Mouse (Mus musculus): ENCODE results near the gene Ror1.

Gene Ror1

DNA sequence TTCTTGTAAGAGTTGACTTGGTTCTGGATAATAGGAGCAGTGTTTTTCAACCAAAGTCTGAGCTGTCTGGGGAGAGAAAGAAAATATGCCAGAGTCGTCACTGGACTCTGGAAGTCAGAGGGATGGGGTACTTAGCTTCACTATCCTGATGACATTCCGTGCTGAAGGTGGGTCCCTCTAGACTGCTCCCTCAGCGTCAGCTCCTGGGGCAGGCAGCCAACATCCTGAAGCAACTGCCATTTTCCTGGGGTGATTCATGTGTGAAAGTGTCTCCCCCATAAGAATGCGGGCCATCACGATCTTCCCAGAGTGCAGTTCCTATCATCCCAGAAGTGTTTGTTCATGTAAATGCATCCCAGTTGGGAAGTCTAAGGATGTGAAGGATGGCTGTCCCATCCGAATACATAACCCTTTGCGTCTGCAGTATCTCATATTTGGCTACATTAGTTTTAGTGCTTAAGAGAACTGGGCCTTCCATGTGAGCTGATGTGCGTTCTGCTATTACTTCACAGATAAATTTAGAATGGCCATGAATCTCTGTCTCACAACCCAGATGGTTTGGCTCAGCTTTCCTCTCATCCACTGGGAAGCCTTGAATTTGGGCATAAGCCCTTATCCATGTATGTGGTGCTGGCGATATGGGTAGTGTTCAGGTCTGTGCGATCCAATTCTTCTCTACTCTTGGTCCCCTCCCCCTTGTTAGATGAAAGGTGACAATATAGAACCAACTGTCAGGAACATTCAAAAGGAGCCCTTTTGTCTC is 216.4 kb downstream of the Ror1 start:
- DNase-seq (ENCODE audit: low spot score in 2 of 2), result no peak

DNA sequence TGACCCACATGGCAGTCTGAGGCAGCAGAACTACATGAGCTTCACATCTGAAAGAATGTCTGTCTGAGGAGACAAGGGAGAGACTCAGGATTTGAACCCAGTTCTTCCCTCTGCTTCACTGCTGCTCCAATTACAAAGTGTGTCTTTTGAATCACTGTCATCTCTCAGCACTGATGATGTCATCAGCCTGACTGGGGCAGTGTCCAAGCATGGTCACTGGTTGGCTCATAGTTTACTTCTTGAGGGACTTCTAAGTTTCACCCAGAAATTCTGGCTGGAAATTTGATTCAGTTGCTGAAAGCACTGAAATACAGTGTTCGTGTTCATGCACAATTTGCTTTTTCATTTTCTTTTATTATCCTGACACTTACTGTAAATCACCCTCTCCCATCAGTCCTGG is 219.5 kb downstream of the Ror1 start:
- no peak for DNase-seq (ENCODE audit: low spot score in 2 of 2)

- no peak for DNase-seq (ENCODE audit: low spot score in 2 of 2)
Measured at GRCm38 (mm10) chr4:100321758-100322157, 226.2 kb downstream of the Ror1 start.

- no peak for DNase-seq (ENCODE audit: low spot score in 2 of 2)
Measured at GRCm38 (mm10) chr4:100324719-100325515, 229.3 kb downstream of the Ror1 start.

- DNase-seq (ENCODE audit: low spot score in 2 of 2), result no peak
Measured at GRCm38 (mm10) chr4:100328361-100328970, 232.9 kb downstream of the Ror1 start.

DNA sequence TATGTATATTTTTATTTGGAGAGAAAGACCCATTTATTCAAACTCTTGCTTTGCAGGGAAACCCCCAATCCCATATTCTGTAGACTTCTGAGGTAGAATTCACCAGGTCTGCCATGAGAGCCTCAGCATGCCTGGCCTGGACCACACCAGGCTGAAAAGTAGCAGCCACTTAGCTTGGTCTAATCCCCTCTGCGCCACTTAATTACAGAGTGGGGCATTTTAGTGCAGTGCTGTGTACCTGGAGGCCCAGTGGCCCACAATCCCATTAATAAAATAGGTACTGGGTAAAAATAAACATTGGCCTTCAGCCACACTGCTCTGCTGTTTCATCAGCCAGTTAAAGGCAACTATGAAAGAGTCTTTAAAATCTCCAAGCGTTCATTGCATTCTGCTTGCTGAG is 239.6 kb downstream of the Ror1 start:
- no peak for DNase-seq (ENCODE audit: low spot score in 2 of 2)

DNA sequence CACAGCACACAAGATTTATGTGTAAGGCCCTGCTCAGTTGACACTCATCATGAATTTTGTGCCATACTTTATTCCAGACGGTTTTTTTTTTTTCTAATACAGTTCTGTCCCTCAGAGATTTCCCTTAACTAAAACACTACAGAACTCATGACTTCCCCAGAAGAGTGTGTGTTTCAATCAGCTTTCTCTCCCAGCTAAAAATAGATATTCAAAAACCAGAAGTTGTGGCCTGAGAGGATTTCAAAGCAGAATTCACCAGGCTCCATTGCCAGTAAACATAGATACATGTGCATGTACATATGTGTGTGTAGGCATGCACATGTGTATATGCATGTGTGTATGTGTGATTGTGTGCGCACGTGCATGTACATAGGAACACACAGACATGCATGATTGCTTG is 252.2 kb downstream of the Ror1 start:
- no peak for DNase-seq (ENCODE audit: low spot score in 2 of 2)

- DNase-seq (ENCODE audit: low spot score in 2 of 2), result no peak
Measured at GRCm38 (mm10) chr4:100350106-100350795, 254.7 kb downstream of the Ror1 start.

- no peak for DNase-seq (ENCODE audit: low spot score in 2 of 2)
Measured at GRCm38 (mm10) chr4:100351797-100352290, 256.3 kb downstream of the Ror1 start.

DNA sequence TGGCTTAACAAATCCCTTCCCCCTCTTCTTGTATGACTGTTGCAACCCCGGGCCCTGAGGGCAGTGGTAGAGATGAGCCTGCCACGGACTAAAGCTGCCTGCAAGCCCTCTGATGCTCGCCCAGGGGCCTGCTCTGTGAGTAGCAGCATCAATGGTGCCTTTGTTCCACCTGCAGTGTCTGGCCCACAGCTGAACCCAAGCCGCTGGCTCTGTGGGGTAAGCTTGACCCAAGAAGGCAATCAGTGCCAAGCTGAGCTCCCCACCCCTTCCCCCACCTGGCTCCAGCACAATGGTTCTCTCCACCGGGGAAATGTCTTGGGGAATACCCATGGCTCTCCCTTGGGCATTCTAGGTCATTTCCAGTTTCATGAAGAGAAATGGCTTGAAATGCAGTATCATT is 260.0 kb downstream of the Ror1 start:
- DNase-seq (ENCODE audit: low spot score in 2 of 2), result no peak

DNA sequence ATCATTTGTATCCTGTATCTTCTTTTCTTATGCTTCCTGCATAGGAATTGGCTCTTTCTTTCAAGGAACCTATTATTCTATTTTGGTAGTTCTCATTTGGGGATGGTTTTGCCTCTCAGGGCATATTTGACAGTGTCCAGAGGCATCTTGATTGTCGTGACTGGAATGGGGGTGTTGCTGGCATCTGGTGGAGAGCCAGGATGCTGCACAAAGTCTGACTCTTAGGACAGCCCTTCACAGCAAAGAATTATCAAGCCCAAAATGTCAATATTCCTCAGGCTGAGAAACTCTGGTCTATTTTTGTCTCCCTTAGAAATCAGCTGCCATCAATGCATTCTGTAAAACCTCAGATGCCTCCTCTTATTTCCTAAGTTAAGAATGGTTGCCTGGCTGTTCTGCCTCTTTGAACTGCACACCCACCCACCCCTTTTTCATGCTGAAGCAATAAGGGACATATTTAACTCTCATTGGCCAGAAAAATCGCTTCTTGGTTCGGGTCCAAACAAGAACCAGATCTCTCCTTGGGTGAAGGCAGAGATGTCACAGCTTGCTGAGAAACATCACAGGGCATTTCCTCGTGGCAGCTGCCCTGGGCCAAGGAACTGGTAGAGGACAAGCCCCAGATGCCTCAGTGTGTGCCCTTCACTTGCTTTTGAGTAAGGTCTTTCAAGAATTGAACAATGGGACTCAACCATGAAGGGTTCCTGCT is 262.4 kb downstream of the Ror1 start:
- DNase-seq (ENCODE audit: low spot score in 2 of 2), result no peak

GRCm38 (mm10) chr4:100363666-100364065 is 268.1 kb downstream of the Ror1 start:
- DNase-seq (ENCODE audit: low spot score in 2 of 2), result no peak

- no peak for DNase-seq (ENCODE audit: low spot score in 2 of 2)
Measured at GRCm38 (mm10) chr4:100368691-100369090, 273.1 kb downstream of the Ror1 start.

DNA sequence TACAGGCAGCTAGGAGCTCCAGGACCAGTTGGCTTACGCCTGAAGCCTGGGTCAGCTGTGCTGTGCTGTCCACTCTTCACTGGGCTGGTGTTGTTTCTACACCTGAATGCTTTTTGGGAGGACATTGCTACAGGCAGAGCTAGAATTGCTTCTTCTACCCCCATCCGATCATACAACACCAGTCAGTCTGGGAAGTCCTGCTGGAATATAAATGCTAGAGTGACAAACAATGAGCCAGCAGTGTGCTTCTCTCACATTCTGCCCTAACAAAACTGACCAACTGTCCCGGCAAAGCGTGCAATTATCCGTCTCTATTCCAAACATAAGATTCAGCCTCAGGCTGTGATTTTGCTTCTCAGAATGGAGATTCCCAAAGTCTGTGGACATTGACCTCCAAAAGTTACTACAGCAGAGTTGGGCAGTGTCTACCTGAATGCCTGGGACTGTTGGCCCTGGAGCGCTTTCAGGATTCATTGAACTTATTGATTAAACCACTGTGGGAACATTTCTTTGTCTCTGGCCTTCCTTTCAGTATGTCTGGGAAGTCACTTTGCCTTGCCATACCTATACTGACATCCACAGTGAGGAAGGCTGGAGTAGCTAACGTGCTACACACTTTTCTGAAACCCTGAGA is 274.1 kb downstream of the Ror1 start:
- DNase-seq (ENCODE audit: low spot score in 2 of 2), result no peak

- DNase-seq (ENCODE audit: low spot score in 2 of 2), result no peak
Measured at GRCm38 (mm10) chr4:100372806-100373205, 277.2 kb downstream of the Ror1 start.

DNA sequence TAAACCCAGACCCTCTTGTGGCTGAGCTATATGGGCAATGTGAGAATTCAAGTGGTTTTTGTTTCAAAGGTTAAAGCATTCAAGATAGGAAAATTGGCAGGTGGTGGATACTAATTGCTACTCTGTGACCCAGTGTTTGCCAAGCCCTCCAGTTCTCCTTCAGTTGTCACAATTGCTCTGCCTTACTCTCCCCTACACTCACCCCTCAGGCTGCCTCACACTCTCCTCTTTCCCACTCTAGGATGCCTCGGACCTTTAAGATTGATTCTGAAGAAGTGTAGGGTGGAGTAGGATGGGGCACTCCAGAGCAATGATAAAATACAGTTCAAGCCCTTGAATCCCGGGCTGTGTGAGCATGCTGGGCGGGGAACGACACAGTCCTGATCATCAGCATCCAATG is 278.2 kb downstream of the Ror1 start:
- DNase-seq (ENCODE audit: low spot score in 2 of 2), result no peak

DNA sequence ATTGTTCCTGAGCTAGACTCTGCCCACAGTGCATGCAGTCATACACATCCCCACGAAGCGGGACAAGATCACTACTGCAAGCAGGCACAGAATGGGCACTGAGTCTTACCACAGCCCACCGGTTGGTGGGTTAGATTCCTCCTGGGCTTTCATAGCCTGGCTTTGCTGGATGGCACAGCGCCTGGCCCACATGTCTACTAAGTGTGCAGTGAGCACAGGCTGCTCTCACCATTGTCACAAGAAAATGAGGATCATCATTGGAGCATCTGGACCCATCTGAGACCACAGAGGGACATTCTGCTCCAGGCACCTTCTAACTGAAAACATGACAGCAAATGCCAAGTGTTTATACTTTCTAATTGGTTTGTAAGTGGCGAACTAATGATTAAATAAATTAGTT is 279.7 kb downstream of the Ror1 start:
- DNase-seq (ENCODE audit: low spot score in 2 of 2), result no peak

DNA sequence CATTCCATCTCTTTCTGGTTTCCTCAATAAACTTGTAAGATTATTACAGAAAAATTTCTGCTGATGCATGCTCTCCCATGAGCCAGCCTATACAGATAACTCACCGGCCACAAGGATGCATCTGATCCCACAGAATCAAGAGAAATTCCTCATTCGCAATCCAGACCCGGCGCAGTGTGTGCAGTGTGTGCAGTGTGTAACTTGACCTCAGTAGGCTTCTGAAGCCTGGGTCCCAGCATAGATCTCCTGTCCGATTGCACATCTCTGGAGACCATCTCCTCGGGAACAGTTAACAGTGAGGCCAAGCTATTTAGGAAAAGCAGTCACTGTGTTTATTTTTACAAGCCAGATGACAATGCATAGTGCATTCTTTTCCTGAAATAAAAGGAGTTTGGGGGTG is 280.6 kb downstream of the Ror1 start:
- DNase-seq (ENCODE audit: low spot score in 2 of 2), result no peak

DNA sequence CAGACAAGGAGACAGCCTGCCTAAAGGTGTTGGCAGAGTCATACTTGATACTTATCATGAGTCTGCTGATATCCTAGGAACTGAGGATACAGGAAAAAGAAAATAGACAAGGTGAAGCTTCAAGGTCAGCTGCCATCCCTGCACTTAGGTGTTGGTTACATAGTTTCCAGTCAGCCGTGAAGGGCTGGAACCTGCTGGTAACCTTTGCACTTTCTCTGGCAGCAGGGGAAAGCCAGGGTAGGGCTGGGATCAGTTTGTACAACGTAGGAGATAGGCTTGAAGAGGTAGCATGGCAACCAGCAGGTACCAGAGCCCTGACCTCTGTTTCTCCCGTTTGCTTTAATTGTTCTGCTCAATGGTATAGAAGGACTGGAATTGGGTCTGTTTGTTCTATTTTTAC is 281.6 kb downstream of the Ror1 start:
- no peak for DNase-seq (ENCODE audit: low spot score in 2 of 2)

GRCm38 (mm10) chr4:100377996-100378395 is 282.4 kb downstream of the Ror1 start:
- no peak for DNase-seq (ENCODE audit: low spot score in 2 of 2)

GRCm38 (mm10) chr4:100381760-100382159 is 286.2 kb downstream of the Ror1 start:
- DNase-seq (ENCODE audit: low spot score in 2 of 2), result no peak
